Mouse (Mus musculus): Measurements from ENCODE around the gene Ugt1a6a.

The Ugt1a6a gene

GRCm38 (mm10) chr1:88133908-88134456, 627 bp upstream of the Ugt1a6a start:
- in situ Hi-C loops (cut with MboI, MseI), result loop anchor here in 1 of 2 experiments (25.0 kb wide), 1 partner anchor 578 kb away; the partner anchor contains the start of gene Arl4c

- in situ Hi-C loops (cut with MboI, MseI), result loop anchor here (5.0 to 25.0 kb wide), 2 partner anchors 147 to 577 kb away; partner anchors contain the start of gene Arl4c (in 1 of the 2)
Measured at GRCm38 (mm10) chr1:88135229-88135904, 758 bp downstream of the Ugt1a6a start.

- in situ Hi-C loops (cut with MboI, MseI), result loop anchor here (5.0 to 25.0 kb wide), 2 partner anchors 146 to 576 kb away; partner anchors contain the start of gene Arl4c (in 1 of the 2)
Measured at GRCm38 (mm10) chr1:88136646-88137045, 2.0 kb downstream of the Ugt1a6a start.

GRCm38 (mm10) chr1:88137264-88137663, 2.7 kb downstream of the Ugt1a6a start:
- in situ Hi-C loops (cut with MboI, MseI), result loop anchor here (5.0 to 25.0 kb wide), 2 partner anchors 145 to 575 kb away; partner anchors contain the start of gene Arl4c (in 1 of the 2)

- in situ Hi-C loops (cut with MboI, MseI), result loop anchor here (5.0 to 25.0 kb wide), 2 partner anchors 144 to 574 kb away; partner anchors contain the start of gene Arl4c (in 1 of the 2)
Measured at GRCm38 (mm10) chr1:88138145-88138544, 3.5 kb downstream of the Ugt1a6a start.

- in situ Hi-C loops (cut with MboI, MseI), result loop anchor here in 1 of 2 experiments (25.0 kb wide), 1 partner anchor 572 kb away; the partner anchor contains the start of gene Arl4c
Measured at GRCm38 (mm10) chr1:88140492-88140891, 5.9 kb downstream of the Ugt1a6a start.

GRCm38 (mm10) chr1:88143966-88144675, 9.5 kb downstream of the Ugt1a6a start:
- in situ Hi-C loops (cut with MboI, MseI), result loop anchor here in 1 of 2 experiments (25.0 kb wide), 1 partner anchor 568 kb away; the partner anchor contains the start of gene Arl4c

GRCm38 (mm10) chr1:88145278-88145677, 10.7 kb downstream of the Ugt1a6a start:
- in situ Hi-C loops (cut with MboI, MseI), result loop anchor here in 1 of 2 experiments (25.0 kb wide), 1 partner anchor 567 kb away; the partner anchor contains the start of gene Arl4c

- in situ Hi-C loops (cut with MboI, MseI), result loop anchor here (10.0 to 25.0 kb wide), 2 partner anchors 125 to 1012 kb away; partner anchors contain the start of genes Hjurp (in 1 of the 2) and Trpm8 (in 1 of the 2)
Measured at GRCm38 (mm10) chr1:88150133-88150532, 15.5 kb downstream of the Ugt1a6a start.

- in situ Hi-C loops (cut with MboI, MseI), result loop anchor here (5.0 to 25.0 kb wide), 3 partner anchors 114 to 1004 kb away; partner anchors contain the start of genes Hjurp (in 1 of the 2) and Trpm8 (in 1 of the 2)
Measured at GRCm38 (mm10) chr1:88158430-88158829, 23.8 kb downstream of the Ugt1a6a start.

- in situ Hi-C loops (cut with MboI, MseI), result loop anchor here in 1 of 2 experiments (25.0 kb wide), 1 partner anchor 997 kb away; no protein-coding TSS in a partner anchor
Measured at GRCm38 (mm10) chr1:88165711-88166110, 31.1 kb downstream of the Ugt1a6a start, which contains the start of gene Ugt1a5. Gene Ugt1a5, plus strand, starts transcription at chr1:88166012.

GRCm38 (mm10) chr1:88172190-88172589, 37.6 kb downstream of the Ugt1a6a start:
- in situ Hi-C loops (cut with MboI, MseI), result loop anchor here in 1 of 2 experiments (25.0 kb wide), 1 partner anchor 990 kb away; no protein-coding TSS in a partner anchor

- in situ Hi-C loops (cut with MboI, MseI), result loop anchor here (25.0 kb wide), 8 partner anchors 433 to 1942 kb away; partner anchors contain the start of gene Arl4c (in 1 of the 2)
Measured at GRCm38 (mm10) chr1:88179657-88180056, 45.0 kb downstream of the Ugt1a6a start.

GRCm38 (mm10) chr1:88186325-88186935, 51.8 kb downstream of the Ugt1a6a start:
- in situ Hi-C loops (cut with MboI, MseI), result loop anchor here (25.0 kb wide), 8 partner anchors 426 to 1949 kb away; partner anchors contain the start of gene Arl4c (in 1 of the 2)

- in situ Hi-C loops (cut with MboI, MseI), result loop anchor here (5.0 to 25.0 kb wide), 9 partner anchors 130 to 1955 kb away; partner anchors contain the start of gene Arl4c (in 1 of the 2)
Measured at GRCm38 (mm10) chr1:88192136-88192535, 57.5 kb downstream of the Ugt1a6a start.

GRCm38 (mm10) chr1:88195687-88196086, 61.1 kb downstream of the Ugt1a6a start:
- in situ Hi-C loops (cut with MboI, MseI), result loop anchor here (25.0 kb wide), 8 partner anchors 417 to 1958 kb away; partner anchors contain the start of gene Arl4c (in 1 of the 2)

- in situ Hi-C loops (cut with MboI, MseI), result loop anchor here (25.0 kb wide), 8 partner anchors 415 to 1960 kb away; partner anchors contain the start of gene Arl4c (in 1 of the 2)
Measured at GRCm38 (mm10) chr1:88197443-88197842, 62.8 kb downstream of the Ugt1a6a start.

GRCm38 (mm10) chr1:88199996-88200395, 65.4 kb downstream of the Ugt1a6a start:
- in situ Hi-C loops (cut with MboI, MseI), result loop anchor here (5.0 to 25.0 kb wide), 11 partner anchors 117 to 1963 kb away; partner anchors contain the start of gene Arl4c (in 1 of the 2)

GRCm38 (mm10) chr1:88200456-88200855, 65.8 kb downstream of the Ugt1a6a start, which contains the start of gene Ugt1a2:
Gene Ugt1a2, plus strand, starts transcription at chr1:88200601.
- in situ Hi-C loops (cut with MboI, MseI), result loop anchor here (5.0 to 10.0 kb wide), 3 partner anchors 117 to 706 kb away; no protein-coding TSS in a partner anchor

Data from T-helper 17 cell (primary cell).